Mouse (Mus musculus) activated CD4-positive, CD25-positive, alpha-beta regulatory T cell, adult 4 months (primary cell): ENCODE measurements around the gene Zfp870. TPM values are rescaled to one million over a fixed set of nuclear protein-coding genes. Genes with fewer than 3 reads are reported as not detected.
A peak's percentile ranks its signal among the peaks of the same experiment; 100 is the strongest.
"Not testable (repeated sequence)": the region's sequence is repeated elsewhere in the genome, so short reads cannot be mapped to it uniquely, and the experiment has no call there.

Experiments
- ATAC-seq: one replicate; pipeline ENCODE4 v1.8.0; 2017
- polyA plus RNA-seq, 2 experiments: library from polyadenylated mRNA; unstranded; fragments of 100-300 nt; shearing (Covaris generic); gene quantifications; one replicate each; pipeline ENCODE4 v1.2.1; 2017

Gene Zfp870
- polyA plus RNA-seq, 2 experiments from 2014 or later, result 5.6 to 8.0 TPM

GRCm38 (mm10) chr17:32871483-32871882 lies 20.0 kb downstream of the Zfp870 start:
- no peak for ATAC-seq

- ATAC-seq, result peak; percentile 28
Measured at GRCm38 (mm10) chr17:32867266-32867665, 24.2 kb downstream of the Zfp870 start.

GRCm38 (mm10) chr17:32856713-32857112 lies 34.7 kb downstream of the Zfp870 start:
- ATAC-seq, result not testable (repeated sequence)

- ATAC-seq, result no peak
Measured at GRCm38 (mm10) chr17:32851581-32851980, 39.9 kb downstream of the Zfp870 start.

GRCm38 (mm10) chr17:32841388-32841787 lies 50.1 kb downstream of the Zfp870 start:
- ATAC-seq, result no peak

GRCm38 (mm10) chr17:32839083-32839802 lies 52.2 kb downstream of the Zfp870 start:
- ATAC-seq, result no peak

- ATAC-seq, result no peak
Measured at GRCm38 (mm10) chr17:32830418-32830782, 61.0 kb downstream of the Zfp870 start.

- peak; percentile 98 for ATAC-seq
Measured at GRCm38 (mm10) chr17:32829540-32830417, 61.7 kb downstream of the Zfp870 start, which contains the start of gene Zfp799. Gene Zfp799, minus strand, starts transcription at chr17:32830261.

Other genes with a start within 250 kb of the Zfp870 start
- not detected for gene Cyp4f40, start 232.7 kb downstream of the Zfp870 start, polyA plus RNA-seq
- gene Cyp4f15, start 206.0 kb downstream of the Zfp870 start, polyA plus RNA-seq, result not detected
- gene Zfp871, start 103.4 kb downstream of the Zfp870 start, polyA plus RNA-seq, result 10 to 100 TPM; 37.6 to 40.7 TPM
- gene Zfp811, start 81.7 kb downstream of the Zfp870 start, polyA plus RNA-seq, result under 1 TPM; 0.09 to 0.54 TPM
- 1 to 10 TPM; 5.8 to 8.1 TPM for gene Zfp799, start 61.4 kb downstream of the Zfp870 start, polyA plus RNA-seq
- gene Cyp4f14, start 25.7 kb upstream of the Zfp870 start, polyA plus RNA-seq, result not detected
- gene Cyp4f13, start 55.8 kb upstream of the Zfp870 start, polyA plus RNA-seq, result 10 to 100 TPM; 26.7 to 31.2 TPM
- gene Zfp472, start 74.2 kb upstream of the Zfp870 start, polyA plus RNA-seq, result 10 to 100 TPM; 24.7 to 27.8 TPM
- 10 to 100 TPM; 17.8 to 18.1 TPM for gene Zfp952, start 101.5 kb upstream of the Zfp870 start, polyA plus RNA-seq
- gene Zfp763, start 141.8 kb upstream of the Zfp870 start, polyA plus RNA-seq, result 1 to 10 TPM; 7.9 to 8.9 TPM
- not detected for gene 4921501E09Rik, start 176.4 kb upstream of the Zfp870 start, polyA plus RNA-seq
- gene Zfp563, start 197.7 kb upstream of the Zfp870 start, polyA plus RNA-seq, result 1 to 10 TPM; 5.8 to 6.1 TPM
- not detected for gene Morc2b, start 248.0 kb upstream of the Zfp870 start, polyA plus RNA-seq